Mouse (Mus musculus) testis, adult 2 months (tissue): ENCODE results near the gene Asb18. TPM values are rescaled to one million over a fixed set of nuclear protein-coding genes. Genes with fewer than 3 reads are reported as not detected.
A peak's percentile ranks its signal among the peaks of the same experiment; 100 is the strongest.

Source experiments
- H3K27ac ChIP-seq: fragments of 200-500 bp; 2 replicates; pipeline ENCODE4 v1.5.1; 2012; ENCODE audit warnings: low read depth, low read length; ENCODE audit not compliant: control insufficient read depth, insufficient read depth
- H3K27me3 ChIP-seq: fragments of 200-500 bp; 2 replicates; pipeline ENCODE4 v1.6.1; 2012; ENCODE audit warnings: mild to moderate bottlenecking, low read length, moderate library complexity; ENCODE audit not compliant: control insufficient read depth, insufficient read depth
- H3K36me3 ChIP-seq: fragments of 200-500 bp; 2 replicates; pipeline ENCODE4 v1.6.1; 2012; ENCODE audit warnings: mild to moderate bottlenecking, low read length; ENCODE audit not compliant: control insufficient read depth, insufficient read depth
- H3K4me1 ChIP-seq: fragments of 200-500 bp; 2 replicates; pipeline ENCODE4 v1.6.1; 2012; ENCODE audit warnings: low read length; ENCODE audit not compliant: control insufficient read depth, insufficient read depth
- H3K4me3 ChIP-seq: fragments of 200-500 bp; 2 replicates; pipeline ENCODE4 v1.5.1; 2012; ENCODE audit warnings: low read depth, mild to moderate bottlenecking, low read length, moderate library complexity, mixed read lengths; ENCODE audit not compliant: control insufficient read depth
- CTCF ChIP-seq: fragments of 200-500 bp; IDR thresholded peaks from 2 replicates; pipeline ENCODE4 v1.5.1; 2012; ENCODE audit warnings: low read depth, mild to moderate bottlenecking, inconsistent platforms, low read length, moderate library complexity; ENCODE audit not compliant: control insufficient read depth, insufficient read depth, insufficient replicate concordance
- POLR2A ChIP-seq: fragments of 200-500 bp; IDR thresholded peaks from 2 replicates; pipeline ENCODE4 v1.6.1; 2012; ENCODE audit warnings: low read depth, mild to moderate bottlenecking, inconsistent platforms, low read length, moderate library complexity; ENCODE audit not compliant: control insufficient read depth
- polyA plus RNA-seq: library from polyadenylated mRNA; depleted of rRNA; stranded (reverse); fragments of >200 nt; gene quantifications from 2 replicates; pipeline ENCODE4 v1.2.3, GENCODE M21; 2012

Gene Asb18
- polyA plus RNA-seq, 1 experiment: 0.22 TPM

GRCm38 (mm10) chr1:90026945-90027344 is 12.5 kb upstream of the Asb18 start:
- no peaks in the 10 kb centered on the region for H3K4me1 ChIP-seq
- no peak for TF ChIP-seq POLR2A
- peak; percentile 53; the same call in 1 of the 2 replicates for TF ChIP-seq CTCF
- no peak overlapping the region for H3K4me3 ChIP-seq
- no peak overlapping the region for H3K27ac ChIP-seq
- no peaks in the 10 kb centered on the region for H3K36me3 ChIP-seq
- no peaks in the 10 kb centered on the region for H3K27me3 ChIP-seq

- H3K4me3 ChIP-seq: no peak overlapping the region
- H3K36me3 ChIP-seq: no peaks in the 10 kb centered on the region
- no peaks in the 10 kb centered on the region for H3K27me3 ChIP-seq
- H3K4me1 ChIP-seq: no peaks in the 10 kb centered on the region
- TF ChIP-seq POLR2A (no peak), CTCF (no peak)
- no peak overlapping the region for H3K27ac ChIP-seq
These were observed 5.9 kb upstream of the Asb18 start for GRCm38 (mm10) chr1:90020336-90020735.

DNA sequence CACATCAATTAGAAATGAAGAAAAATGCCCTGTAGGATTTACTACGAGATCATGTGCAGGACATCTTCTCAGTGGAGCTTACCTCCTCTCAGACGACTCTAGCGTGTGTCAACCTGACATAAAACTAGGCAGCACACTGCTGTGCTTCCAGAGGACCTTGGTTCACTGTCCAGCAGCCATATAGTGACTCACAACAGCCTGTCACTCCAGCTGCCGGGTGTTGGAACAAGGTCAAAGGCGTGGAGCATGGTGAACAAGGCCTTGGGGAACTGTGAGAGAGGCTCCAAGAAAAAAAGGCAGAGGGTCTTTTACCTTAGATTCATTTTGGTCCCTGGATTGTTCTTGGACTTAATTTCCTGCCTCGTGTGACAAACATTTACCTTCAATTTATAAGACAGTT is 3.6 kb upstream of the Asb18 start:
- H3K27ac ChIP-seq: no peak overlapping the region
- no peak for TF ChIP-seq CTCF
- TF ChIP-seq POLR2A: no peak
- H3K36me3 ChIP-seq: no peaks in the 10 kb centered on the region
- no peaks in the 10 kb centered on the region for H3K27me3 ChIP-seq
- H3K4me1 ChIP-seq: no peaks in the 10 kb centered on the region; the same call in 1 of the 2 replicates
- H3K4me3 ChIP-seq: no peak overlapping the region

- H3K4me3 ChIP-seq: no peak overlapping the region
- TF ChIP-seq CTCF (peak; percentile 58; the same call in 1 of the 2 replicates), POLR2A (no peak)
- H3K27me3 ChIP-seq: no peaks in the 10 kb centered on the region
- H3K36me3 ChIP-seq: no peaks in the 10 kb centered on the region
- H3K4me1 ChIP-seq: no peaks in the 10 kb centered on the region; the same call in 1 of the 2 replicates
- no peak overlapping the region for H3K27ac ChIP-seq
These were observed 1.2 kb downstream of the Asb18 start for GRCm38 (mm10) chr1:90013273-90013672.

DNA sequence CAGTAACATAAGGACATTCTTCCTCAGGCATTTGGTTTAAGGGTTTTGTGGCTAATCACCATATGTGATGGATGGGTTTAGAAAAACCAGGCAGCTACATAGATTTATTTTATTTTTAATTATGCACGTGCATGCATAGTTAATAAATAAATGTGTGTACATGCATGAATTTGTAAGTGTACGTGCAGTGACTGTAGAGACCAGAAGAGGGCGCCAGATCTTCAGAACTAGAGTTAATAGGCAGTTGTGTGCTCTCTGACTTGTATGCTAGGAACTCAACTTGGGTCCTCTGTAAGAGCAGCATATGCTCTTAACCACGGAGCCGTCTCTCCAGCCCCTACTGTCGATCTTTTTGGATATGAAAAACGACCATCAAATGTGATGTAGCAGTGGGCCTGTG is 1.6 kb downstream of the Asb18 start:
- no peaks in the 10 kb centered on the region; the same call in 1 of the 2 replicates for H3K4me1 ChIP-seq
- no peak overlapping the region for H3K27ac ChIP-seq
- no peaks in the 10 kb centered on the region for H3K27me3 ChIP-seq
- TF ChIP-seq POLR2A (no peak), CTCF (no peak)
- H3K4me3 ChIP-seq: no peak overlapping the region
- H3K36me3 ChIP-seq: no peaks in the 10 kb centered on the region

DNA sequence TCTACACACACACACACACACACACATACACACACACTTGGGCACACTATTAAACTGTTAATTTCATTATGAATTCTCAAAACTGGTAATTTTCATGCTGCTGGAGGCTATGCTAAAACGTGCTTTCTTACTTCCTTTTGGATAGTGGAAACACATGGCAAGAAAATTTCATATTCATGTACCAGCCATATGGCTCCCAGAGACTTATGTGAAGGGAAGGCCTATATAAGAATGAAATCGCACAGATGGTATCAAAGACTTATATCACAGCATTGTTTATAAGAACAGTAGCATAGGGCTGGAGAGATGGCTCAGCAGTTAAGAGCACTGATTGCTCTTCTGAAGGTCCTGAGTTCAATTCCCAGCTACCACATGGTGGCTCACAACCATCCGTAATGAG is 2.3 kb downstream of the Asb18 start:
- no peak overlapping the region for H3K27ac ChIP-seq
- H3K27me3 ChIP-seq: no peaks in the 10 kb centered on the region
- no peaks in the 10 kb centered on the region; the same call in 1 of the 2 replicates for H3K4me1 ChIP-seq
- H3K4me3 ChIP-seq: no peak overlapping the region
- H3K36me3 ChIP-seq: no peaks in the 10 kb centered on the region
- no peak for TF ChIP-seq CTCF
- TF ChIP-seq POLR2A: no peak

- Histone ChIP-seq H3K27me3 (no peaks in the 10 kb centered on the region), H3K4me1 (no peaks in the 10 kb centered on the region; the same call in 1 of the 2 replicates), H3K36me3 (no peaks in the 10 kb centered on the region), H3K27ac (no peak overlapping the region), H3K4me3 (no peak overlapping the region)
- TF ChIP-seq CTCF (no peak), POLR2A (no peak)
These were observed 4.4 kb downstream of the Asb18 start for GRCm38 (mm10) chr1:90010077-90010476.

GRCm38 (mm10) chr1:90009188-90009587 is 5.3 kb downstream of the Asb18 start:
- Histone ChIP-seq H3K4me3 (no peak overlapping the region), H3K36me3 (no peaks in the 10 kb centered on the region), H3K4me1 (no peaks in the 10 kb centered on the region; the same call in 1 of the 2 replicates), H3K27ac (no peak overlapping the region), H3K27me3 (no peaks in the 10 kb centered on the region)
- TF ChIP-seq POLR2A (no peak), CTCF (no peak)
